Mouse (Mus musculus): ENCODE measurements around the gene Spink2. TPM values are rescaled to one million over a fixed set of nuclear protein-coding genes. Genes with fewer than 3 reads are reported as not detected.

The Spink2 gene
- total and polyA plus RNA-seq, 2 experiments: not detected

DNA sequence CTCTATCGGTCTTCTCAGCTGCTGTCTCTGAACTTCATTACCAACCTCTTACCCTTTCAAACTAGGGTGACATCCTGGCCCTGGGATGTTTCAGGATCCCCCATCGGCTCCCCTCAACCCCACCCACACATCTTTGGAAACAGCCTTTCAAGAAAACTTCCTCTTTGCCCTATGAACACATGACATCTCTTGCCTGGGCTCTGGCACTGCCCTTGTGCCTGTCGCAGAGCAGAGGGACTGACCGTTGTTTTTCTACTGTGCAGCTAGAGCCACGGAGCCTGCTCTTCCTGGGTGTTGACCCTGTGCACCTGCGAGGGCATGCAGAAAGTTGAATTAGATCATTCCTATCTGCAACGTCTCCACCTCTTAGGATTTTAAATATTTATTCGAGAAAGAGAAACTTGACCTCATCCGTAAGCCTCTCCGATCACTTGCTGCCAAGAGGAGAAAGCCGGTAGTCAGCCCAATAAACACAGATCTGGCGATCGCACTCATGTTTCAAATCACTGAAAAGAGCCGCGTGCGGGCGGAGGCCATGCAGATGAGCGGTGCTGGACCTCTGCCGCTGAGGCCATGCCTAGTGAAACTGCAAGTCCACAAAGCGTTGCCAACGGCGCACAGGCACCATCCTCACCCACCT lies 43.8 kb downstream of the Spink2 start:
- Histone ChIP-seq H3K9ac (ENCODE audit: low read depth, low read length) (no peak overlapping the region), H3K27me3 (ENCODE audit: control insufficient read depth, insufficient read depth, low read length) (no peaks in the 10 kb centered on the region), H3K27ac (replicated peaks; ENCODE audit: insufficient read depth, low read depth, low read length) (no peak overlapping the region), H3K79me2 (ENCODE audit: control insufficient read depth, insufficient read depth, low read length) (no peaks in the 10 kb centered on the region), H3K4me3 (ENCODE audit: insufficient read depth, low read depth, low read length) (no peak overlapping the region), H3K4me1 (ENCODE audit: control insufficient read depth, insufficient read depth, low read length) (no peaks in the 10 kb centered on the region), H3K36me3 (ENCODE audit: control insufficient read depth, insufficient read depth, low read length) (no peaks in the 10 kb centered on the region)
- no peak for TF ChIP-seq POLR2A (IDR thresholded peaks at IDR 0.05; ENCODE audit: extremely low read depth, insufficient read depth, low read length)
- TF ChIP-seq CTCF (IDR thresholded peaks at IDR 0.05; ENCODE audit: low read depth, low read length): no peak
- DNase-seq (ENCODE audit: extremely low read depth, low read depth, low spot score): peak; percentile 67
- WGBS: 73% methylated on average over 22 of the region's 22 CpGs

DNA sequence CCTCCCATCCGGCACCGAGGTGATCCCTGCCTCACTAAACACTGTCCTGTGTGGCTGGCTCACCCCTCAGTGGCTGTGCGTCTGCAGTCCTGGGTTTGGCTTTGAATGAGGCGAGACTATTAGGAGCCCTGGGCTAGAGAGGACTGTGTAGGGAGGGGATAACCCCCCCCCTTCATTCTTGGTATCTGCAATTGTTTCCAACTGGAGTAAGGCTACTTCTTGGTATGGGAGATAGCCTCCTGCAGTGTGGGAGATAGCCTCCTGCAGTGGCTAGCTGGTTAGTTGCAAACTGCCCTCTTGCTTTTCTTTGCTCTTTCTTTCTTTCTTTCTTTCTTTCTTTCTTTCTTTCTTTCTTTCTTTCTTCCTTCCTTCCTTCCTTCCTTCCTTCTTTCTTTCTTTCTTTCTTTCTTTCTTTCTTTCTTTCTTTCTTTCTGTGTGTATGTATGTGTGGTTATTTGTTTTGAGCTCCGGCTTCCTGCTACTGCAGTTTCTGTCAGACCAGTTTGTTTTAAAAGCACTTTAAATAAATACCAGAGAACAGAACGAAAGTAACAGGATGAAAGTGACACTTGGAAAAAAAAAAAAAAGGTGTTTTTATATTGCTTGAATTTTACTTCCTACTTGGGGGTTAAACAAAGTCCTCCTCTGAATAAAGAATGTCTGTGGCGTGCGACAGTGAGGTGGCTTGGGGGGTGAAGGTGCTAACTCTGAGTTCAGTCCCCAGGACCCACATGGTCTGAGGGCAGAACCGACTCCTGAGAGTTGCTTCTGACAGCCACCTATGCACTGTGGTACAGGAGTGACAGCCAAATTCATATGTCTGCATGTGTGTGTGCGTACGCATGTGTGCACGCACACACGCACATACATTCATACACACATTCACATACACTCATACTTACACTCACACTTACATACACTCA lies 45.3 kb downstream of the Spink2 start:
- H3K79me2 ChIP-seq (ENCODE audit: control insufficient read depth, insufficient read depth, low read length): no peaks in the 10 kb centered on the region
- TF ChIP-seq CTCF (IDR thresholded peaks at IDR 0.05; ENCODE audit: low read depth, low read length) (no peak), POLR2A (IDR thresholded peaks at IDR 0.05; ENCODE audit: extremely low read depth, insufficient read depth, low read length) (no peak)
- H3K4me1 ChIP-seq (ENCODE audit: control insufficient read depth, insufficient read depth, low read length): no peaks in the 10 kb centered on the region
- WGBS: 76% methylated on average over 13 of the region's 13 CpGs
- no peak overlapping the region for H3K27ac ChIP-seq (replicated peaks; ENCODE audit: insufficient read depth, low read depth, low read length)
- no peaks in the 10 kb centered on the region for H3K27me3 ChIP-seq (ENCODE audit: control insufficient read depth, insufficient read depth, low read length)
- no peak overlapping the region for H3K4me3 ChIP-seq (ENCODE audit: insufficient read depth, low read depth, low read length)
- DNase-seq (ENCODE audit: extremely low read depth, low read depth, low spot score): no peak
- no peaks in the 10 kb centered on the region for H3K36me3 ChIP-seq (ENCODE audit: control insufficient read depth, insufficient read depth, low read length)
- H3K9ac ChIP-seq (ENCODE audit: low read depth, low read length): no peak overlapping the region

DNA sequence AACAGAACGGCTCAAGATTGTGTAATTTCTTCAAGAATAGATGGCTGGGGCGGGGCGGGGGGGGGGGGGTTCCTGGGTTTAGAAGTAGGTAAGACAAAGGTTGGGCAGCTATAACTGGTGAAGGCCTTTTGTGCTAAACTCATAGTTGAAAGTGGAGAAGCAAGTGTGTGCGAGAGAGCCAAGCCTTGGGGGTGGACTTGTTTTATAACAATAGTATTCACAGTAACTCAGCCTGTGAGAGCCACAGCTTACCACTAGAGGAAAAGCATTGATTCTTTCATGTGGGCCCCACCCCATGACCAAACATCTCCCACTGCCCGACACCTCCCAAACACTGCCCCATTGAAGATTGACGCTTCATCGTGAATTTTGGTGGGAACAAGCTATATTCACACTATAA lies 47.7 kb downstream of the Spink2 start:
- Histone ChIP-seq H3K36me3 (ENCODE audit: control insufficient read depth, insufficient read depth, low read length) (no peaks in the 10 kb centered on the region), H3K4me1 (ENCODE audit: control insufficient read depth, insufficient read depth, low read length) (no peaks in the 10 kb centered on the region), H3K9ac (ENCODE audit: low read depth, low read length) (no peak overlapping the region), H3K27me3 (ENCODE audit: control insufficient read depth, insufficient read depth, low read length) (no peaks in the 10 kb centered on the region), H3K4me3 (ENCODE audit: insufficient read depth, low read depth, low read length) (no peak overlapping the region), H3K27ac (replicated peaks; ENCODE audit: insufficient read depth, low read depth, low read length) (no peak overlapping the region), H3K79me2 (ENCODE audit: control insufficient read depth, insufficient read depth, low read length) (no peaks in the 10 kb centered on the region)
- 85% methylated on average over 7 of the region's 7 CpGs for WGBS
- TF ChIP-seq CTCF (IDR thresholded peaks at IDR 0.05; ENCODE audit: low read depth, low read length) (no peak), POLR2A (IDR thresholded peaks at IDR 0.05; ENCODE audit: extremely low read depth, insufficient read depth, low read length) (no peak)
- no peak for DNase-seq (ENCODE audit: extremely low read depth, low read depth, low spot score)

DNA sequence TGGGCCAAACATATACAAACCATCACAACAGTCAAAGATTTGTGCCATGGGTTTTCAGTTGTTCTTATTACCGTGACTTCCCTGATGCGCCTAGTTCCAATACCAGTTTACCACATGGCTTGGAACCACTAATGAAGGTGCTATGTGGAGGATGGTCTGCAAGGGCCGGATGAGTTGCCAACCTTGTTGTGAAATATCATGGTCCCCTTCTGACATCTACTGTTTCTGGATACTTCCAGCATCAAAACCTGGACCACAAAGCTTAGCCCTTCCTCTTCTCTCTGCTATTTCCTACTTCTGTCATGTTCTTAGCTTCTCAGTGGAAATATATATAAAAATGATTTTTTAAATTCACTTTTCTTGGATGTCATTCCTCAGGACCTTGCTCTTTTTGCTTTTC lies 48.7 kb downstream of the Spink2 start:
- H3K27me3 ChIP-seq (ENCODE audit: control insufficient read depth, insufficient read depth, low read length): no peaks in the 10 kb centered on the region

DNA sequence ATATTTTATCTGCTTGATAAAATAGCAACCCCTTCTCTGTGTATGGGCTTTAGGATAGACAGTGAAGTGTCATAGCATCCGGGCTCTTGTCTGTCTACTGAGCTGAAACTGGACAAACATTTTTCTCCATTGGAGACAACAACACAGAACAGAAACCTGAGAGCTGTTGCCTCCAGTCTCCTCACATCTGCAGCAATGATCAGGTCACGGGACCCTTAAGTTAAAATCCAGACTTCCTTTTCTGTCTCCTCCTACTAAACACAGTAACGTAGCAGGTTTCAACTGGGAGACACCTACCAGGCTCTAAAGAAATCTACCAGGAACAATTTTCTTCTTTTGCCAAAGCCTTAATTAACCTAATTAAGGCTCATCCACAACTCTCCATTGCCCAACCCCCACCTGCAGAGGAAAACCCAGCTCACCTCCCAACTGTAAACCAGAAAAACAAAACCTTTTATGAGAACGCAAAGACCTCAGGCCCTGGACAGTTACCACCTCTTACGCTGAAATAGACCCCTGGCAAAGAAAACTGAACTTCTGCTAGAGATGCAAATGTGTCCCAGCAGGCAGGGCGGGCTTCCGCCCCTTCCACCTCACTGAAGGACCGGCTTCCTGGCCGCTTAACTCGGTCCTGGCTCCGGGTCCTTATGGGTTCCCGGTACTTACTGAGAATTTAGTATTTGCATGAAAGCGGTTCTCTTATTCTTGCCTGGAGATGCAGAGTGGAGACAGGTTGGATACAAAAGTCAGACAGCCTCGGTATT lies 53.3 kb downstream of the Spink2 start:
- Histone ChIP-seq H3K4me1 (ENCODE audit: control insufficient read depth, insufficient read depth, low read length) (0 out of 2 replicates have a peak, but pooled peaks cover 3% of the 10 kb centered on the region), H3K79me2 (ENCODE audit: control insufficient read depth, insufficient read depth, low read length) (no peaks in the 10 kb centered on the region), H3K27me3 (ENCODE audit: control insufficient read depth, insufficient read depth, low read length) (no peaks in the 10 kb centered on the region), H3K9ac (ENCODE audit: low read depth, low read length) (no peak overlapping the region), H3K27ac (replicated peaks; ENCODE audit: insufficient read depth, low read depth, low read length) (no peak overlapping the region), H3K36me3 (ENCODE audit: control insufficient read depth, insufficient read depth, low read length) (no peaks in the 10 kb centered on the region), H3K4me3 (ENCODE audit: insufficient read depth, low read depth, low read length) (no peak overlapping the region)
- TF ChIP-seq CTCF (IDR thresholded peaks at IDR 0.05; ENCODE audit: low read depth, low read length): no peak
- no peak for DNase-seq (ENCODE audit: extremely low read depth, low read depth, low spot score)
- WGBS: 64% methylated on average over 14 of the region's 14 CpGs

More for the DNA sequence above, 48.7 kb downstream of the Spink2 start:
- no peaks in the 10 kb centered on the region for H3K36me3 ChIP-seq (ENCODE audit: control insufficient read depth, insufficient read depth, low read length)
- H3K4me3 ChIP-seq (ENCODE audit: insufficient read depth, low read depth, low read length): no peak overlapping the region
- no peaks in the 10 kb centered on the region for H3K79me2 ChIP-seq (ENCODE audit: control insufficient read depth, insufficient read depth, low read length)
- no peak overlapping the region for H3K27ac ChIP-seq (replicated peaks; ENCODE audit: insufficient read depth, low read depth, low read length)
- no peaks in the 10 kb centered on the region for H3K4me1 ChIP-seq (ENCODE audit: control insufficient read depth, insufficient read depth, low read length)
- DNase-seq (ENCODE audit: extremely low read depth, low read depth, low spot score): no peak
- H3K9ac ChIP-seq (ENCODE audit: low read depth, low read length): no peak overlapping the region
- WGBS: 88% methylated on average over 3 of the region's 3 CpGs
- TF ChIP-seq CTCF (IDR thresholded peaks at IDR 0.05; ENCODE audit: low read depth, low read length): no peak
- no peak for TF ChIP-seq POLR2A (IDR thresholded peaks at IDR 0.05; ENCODE audit: extremely low read depth, insufficient read depth, low read length)
